Mouse (Mus musculus) hindbrain, embryonic 11.5 days (tissue): ENCODE measurements around the gene Papss1. TPM values are rescaled to one million over a fixed set of nuclear protein-coding genes. Genes with fewer than 3 reads are reported as not detected.
A peak's percentile ranks its signal among the peaks of the same experiment; 100 is the strongest.
"Not testable (repeated sequence)": the region's sequence is repeated elsewhere in the genome, so short reads cannot be mapped to it uniquely, and the experiment has no call there.

Experiments
- ATAC-seq: fragments of 200-750 bp; cut with Nextera tagmentation; 2 replicates; pipeline ENCODE4 v1.8.0; 2017; ENCODE audit warnings: mild to moderate bottlenecking, moderate TSS enrichment, moderate library complexity; ENCODE audit not compliant: low FRiP score
- DNase-seq: peaks from one replicate; pipeline ENCODE4 v3.0.0-alpha.2; 2015; ENCODE audit warnings: low spot score
- H3K27ac ChIP-seq: fragments of 300-500 bp; sonication (generic); 2 replicates; pipeline ENCODE4 v1.5.1; 2014; ENCODE audit warnings: mild to moderate bottlenecking, low read depth, low read length
- H3K27me3 ChIP-seq: fragments of 300-500 bp; sonication (generic); 2 replicates; pipeline ENCODE4 v1.6.1; 2014; ENCODE audit warnings: mild to moderate bottlenecking, low read length, moderate library complexity, mixed read lengths; ENCODE audit not compliant: control insufficient read depth, insufficient read depth
- H3K36me3 ChIP-seq: fragments of 300-500 bp; sonication (generic); 2 replicates; pipeline ENCODE4 v1.6.1; 2014; ENCODE audit warnings: mild to moderate bottlenecking, low read length, moderate library complexity, mixed read lengths; ENCODE audit not compliant: control insufficient read depth, insufficient read depth
- H3K4me1 ChIP-seq: fragments of 300-500 bp; sonication (generic); replicated peaks from 2 replicates; pipeline ENCODE4 v1.6.1; 2014; ENCODE audit warnings: low read length, mixed read lengths; ENCODE audit not compliant: control insufficient read depth, insufficient read depth
- H3K4me2 ChIP-seq: fragments of 300-500 bp; sonication (generic); replicated peaks from 2 replicates; pipeline ENCODE4 v1.6.1; 2014; ENCODE audit warnings: mild to moderate bottlenecking, low read depth, low read length
- H3K4me3 ChIP-seq: fragments of 300-500 bp; sonication (generic); 2 replicates; pipeline ENCODE4 v1.5.1; 2014; ENCODE audit warnings: low read depth, low read length
- H3K9ac ChIP-seq: fragments of 300-500 bp; sonication (generic); 2 replicates; pipeline ENCODE4 v1.6.1; 2014; ENCODE audit warnings: low read depth, low read length
- H3K9me3 ChIP-seq: fragments of 300-500 bp; sonication (generic); 2 replicates; pipeline ENCODE4 v1.6.1; 2016; ENCODE audit warnings: low read length; ENCODE audit not compliant: control insufficient read depth
- WGBS: fragments of 180-500 bp; shearing (Covaris S2); extraction: QIAGEN DNeasy Blood & Tissue Kit; methylation state at CpG from one replicate; pipeline ENCODE4 v1.1.7; 2014; 5-methylcytosine and 5-hydroxymethylcytosine counted together
- polyA plus RNA-seq: library from polyadenylated mRNA; unstranded; fragments of >200 nt; fragmentation: Nextera tagmentation; extraction: Ambion mirVana; gene quantifications from 2 replicates; pipeline ENCODE4 v1.2.1, GENCODE M21; 2014

Gene Papss1
- polyA plus RNA-seq, 1 experiment from 2014 or later, result 83.8 TPM

GRCm38 (mm10) chr3:131525229-131525628, 39.3 kb upstream of the Papss1 start:
- no peak for DNase-seq
- no peaks in the 10 kb centered on the region for H3K9me3 ChIP-seq

DNA sequence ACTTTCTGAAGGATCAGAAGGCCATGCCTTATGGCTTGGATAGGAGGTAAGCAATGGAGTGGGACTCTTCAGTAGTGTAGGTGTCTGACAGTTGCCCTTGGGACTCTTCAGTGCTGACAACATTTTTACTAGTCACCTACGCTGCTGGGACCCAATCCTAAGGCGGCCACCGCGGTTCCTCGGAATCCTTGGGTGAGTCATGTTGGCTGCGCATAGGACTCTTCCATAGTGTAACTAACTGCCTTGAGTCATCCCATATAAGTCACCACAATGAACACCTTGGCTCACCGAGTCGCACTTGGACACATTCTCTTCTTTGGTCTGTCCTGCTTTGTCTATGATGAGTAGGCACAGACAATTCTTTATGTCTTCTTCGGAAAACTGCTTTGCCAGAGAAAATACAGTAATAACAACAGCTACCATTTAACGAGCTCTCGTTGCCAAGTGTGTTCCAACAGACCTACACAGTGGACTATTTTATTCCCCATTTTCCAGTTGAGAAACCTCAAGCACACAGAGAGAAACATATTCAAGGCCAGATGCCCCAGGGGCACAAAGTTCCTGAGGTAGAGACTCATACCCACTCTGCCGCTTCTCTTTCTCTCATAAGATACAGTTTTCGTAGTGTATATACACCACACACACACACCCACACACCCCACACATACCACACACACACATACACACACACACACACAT, 23.2 kb upstream of the Papss1 start:
- Histone ChIP-seq H3K36me3 (no peaks in the 10 kb centered on the region), H3K4me2 (no peak overlapping the region), H3K27me3 (no peaks in the 10 kb centered on the region), H3K9me3 (no peaks in the 10 kb centered on the region), H3K4me3 (no peak overlapping the region), H3K27ac (no peak overlapping the region), H3K4me1 (no peaks in the 10 kb centered on the region), H3K9ac (no peak overlapping the region)
- DNase-seq (no peak), ATAC-seq (no peak)
- WGBS, result 96% methylated on average over 13 of the region's 13 CpGs

More at GRCm38 (mm10) chr3:131525229-131525628, 39.3 kb upstream of the Papss1 start:
- ATAC-seq, result no peak
- Histone ChIP-seq H3K4me1 (no peaks in the 10 kb centered on the region), H3K9ac (no peak overlapping the region), H3K27me3 (no peaks in the 10 kb centered on the region), H3K27ac (no peak overlapping the region), H3K4me3 (no peak overlapping the region), H3K4me2 (no peak overlapping the region), H3K36me3 (no peaks in the 10 kb centered on the region)
- WGBS, result 84% methylated on average over 3 of the region's 3 CpGs

GRCm38 (mm10) chr3:131547562-131547961, 17.0 kb upstream of the Papss1 start:
- not testable (repeated sequence) for H3K4me1 ChIP-seq, H3K27me3 ChIP-seq, H3K4me2 ChIP-seq, H3K9me3 ChIP-seq, H3K27ac ChIP-seq, DNase-seq, H3K9ac ChIP-seq, H3K4me3 ChIP-seq, ATAC-seq, H3K36me3 ChIP-seq
- WGBS, result 95% methylated on average over 17 of the region's 17 CpGs

- H3K9me3 ChIP-seq, result no peaks in the 10 kb centered on the region
- 74% methylated on average over 4 of the region's 4 CpGs for WGBS
- H3K4me3 ChIP-seq, result no peak overlapping the region
- DNase-seq, result no peak
- H3K36me3 ChIP-seq, result no peaks in the 10 kb centered on the region
- no peak overlapping the region for H3K27ac ChIP-seq
- H3K4me2 ChIP-seq, result no peak overlapping the region
- no peaks in the 10 kb centered on the region for H3K4me1 ChIP-seq
- no peak for ATAC-seq
- no peaks in the 10 kb centered on the region for H3K27me3 ChIP-seq
- no peak overlapping the region for H3K9ac ChIP-seq
Measured at GRCm38 (mm10) chr3:131550046-131550445, 14.5 kb upstream of the Papss1 start.

DNA sequence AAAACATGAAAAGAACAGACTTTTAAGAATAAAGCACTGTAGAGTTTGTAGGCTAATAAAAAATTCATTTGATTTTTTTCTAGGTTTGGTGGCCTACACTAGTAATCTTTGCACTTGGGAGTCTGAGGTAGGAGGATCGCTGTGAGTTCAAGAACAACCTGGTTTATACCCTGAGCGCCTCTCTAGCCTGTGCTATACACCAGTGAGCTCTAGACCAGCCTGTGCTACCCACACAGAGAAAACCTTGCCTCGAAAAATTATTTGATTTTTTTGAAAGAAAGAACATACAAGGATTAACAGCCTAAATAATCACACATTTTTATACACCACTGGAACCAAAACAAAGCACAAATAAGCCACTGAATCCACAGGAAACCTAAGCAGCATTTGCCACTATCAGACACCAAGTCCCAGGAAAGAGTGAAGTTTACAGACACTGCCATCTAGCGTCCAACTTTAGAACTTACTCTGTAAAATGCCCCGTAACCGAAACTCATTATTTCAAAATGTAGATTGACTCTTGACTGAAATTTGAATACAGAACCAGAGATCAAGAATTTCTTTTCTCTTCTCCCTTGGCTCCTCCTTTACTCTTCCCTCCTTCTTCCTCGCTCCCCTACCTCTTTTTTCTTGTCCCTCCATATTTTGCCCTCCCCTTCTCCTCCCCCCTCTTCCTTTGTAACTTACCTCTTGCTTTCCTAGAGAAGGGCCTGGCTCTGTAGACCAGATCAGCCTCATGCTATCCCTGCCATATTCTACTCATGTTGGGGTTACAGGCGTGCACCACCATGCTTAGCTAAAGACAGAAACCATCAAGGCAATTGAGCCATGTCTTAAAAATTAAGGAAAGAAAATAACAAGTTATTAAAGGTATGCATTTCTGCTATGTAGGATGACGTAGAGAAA, 12.0 kb upstream of the Papss1 start:
- no peak overlapping the region for H3K4me3 ChIP-seq
- H3K9me3 ChIP-seq, result no peaks in the 10 kb centered on the region
- no peaks in the 10 kb centered on the region for H3K4me1 ChIP-seq
- no peak overlapping the region for H3K9ac ChIP-seq
- no peaks in the 10 kb centered on the region for H3K36me3 ChIP-seq
- no peak overlapping the region for H3K27ac ChIP-seq
- ATAC-seq, result peak; percentile 30; the same call in 1 of the 2 replicates
- DNase-seq, result peak; percentile 77
- 41% methylated on average over 9 of the region's 9 CpGs for WGBS
- no peaks in the 10 kb centered on the region for H3K27me3 ChIP-seq
- H3K4me2 ChIP-seq, result no peak overlapping the region

DNA sequence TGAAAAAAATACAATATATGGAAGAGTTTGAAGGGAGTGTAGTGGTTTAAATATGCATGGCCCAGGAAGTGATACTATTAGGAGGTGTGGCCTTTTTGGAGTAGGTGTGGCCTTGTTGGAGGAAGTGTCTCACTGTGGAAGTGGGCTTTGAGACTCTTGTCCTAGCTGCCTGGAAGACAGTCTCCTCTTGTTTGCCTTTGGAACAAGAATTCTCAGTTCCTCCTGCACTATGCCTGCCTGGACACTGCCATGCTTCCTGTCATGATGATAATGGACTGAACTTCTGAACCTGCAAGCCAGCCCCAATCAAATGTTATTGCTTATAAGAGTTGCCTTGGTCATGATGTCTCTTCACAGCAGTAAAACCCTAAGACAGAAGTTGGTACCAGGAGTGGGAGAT, 8.8 kb upstream of the Papss1 start:
- H3K9ac ChIP-seq, result no peak overlapping the region
- no peaks in the 10 kb centered on the region for H3K9me3 ChIP-seq
- no peak overlapping the region for H3K4me2 ChIP-seq
- H3K4me1 ChIP-seq, result no peaks in the 10 kb centered on the region
- no peak overlapping the region for H3K4me3 ChIP-seq
- ATAC-seq (no peak), DNase-seq (no peak)
- no peaks in the 10 kb centered on the region for H3K36me3 ChIP-seq
- H3K27ac ChIP-seq, result no peak overlapping the region
- no peaks in the 10 kb centered on the region for H3K27me3 ChIP-seq

DNA sequence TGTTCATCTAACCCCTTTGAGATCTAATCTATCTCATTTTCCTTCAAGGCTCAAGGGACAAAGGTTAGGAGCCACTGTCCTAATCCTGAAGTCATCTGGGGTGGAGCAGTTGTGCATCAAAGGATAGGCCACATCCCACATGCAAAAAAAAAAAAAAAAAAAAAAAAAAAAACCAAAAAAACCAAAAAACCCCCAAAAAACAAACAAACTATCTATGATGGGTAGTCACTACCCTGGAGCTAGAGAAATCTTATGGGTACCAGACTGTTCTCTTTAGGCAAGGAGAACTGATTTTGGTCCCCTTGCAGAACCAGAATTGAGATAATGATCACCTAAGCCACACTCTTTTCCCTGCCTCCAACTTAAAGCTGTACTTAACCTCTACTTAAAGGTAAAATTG, 3.0 kb upstream of the Papss1 start:
- no peaks in the 10 kb centered on the region for H3K36me3 ChIP-seq
- no peak overlapping the region for H3K4me3 ChIP-seq
- H3K9me3 ChIP-seq, result no peaks in the 10 kb centered on the region

GRCm38 (mm10) chr3:131565257-131565610, 666 bp downstream of the Papss1 start:
- Histone ChIP-seq H3K4me1 (peaks cover 5% of the 10 kb centered on the region), H3K9ac (peak overlapping the region; percentile 87), H3K27me3 (no peaks in the 10 kb centered on the region), H3K4me3 (peak overlapping the region; percentile 84), H3K36me3 (no peaks in the 10 kb centered on the region), H3K4me2 (peak overlapping the region; percentile 58), H3K27ac (peak overlapping the region; percentile 92), H3K9me3 (no peaks in the 10 kb centered on the region)
- DNase-seq, result no peak
- no peak for ATAC-seq
- WGBS, result 6% methylated on average over 9 of the region's 9 CpGs

More for the DNA sequence above, 3.0 kb upstream of the Papss1 start:
- Histone ChIP-seq H3K9ac (no peak overlapping the region), H3K27me3 (no peaks in the 10 kb centered on the region), H3K27ac (no peak overlapping the region), H3K4me1 (peaks cover 5% of the 10 kb centered on the region), H3K4me2 (no peak overlapping the region)
- no peak for DNase-seq
- ATAC-seq, result no peak

DNA sequence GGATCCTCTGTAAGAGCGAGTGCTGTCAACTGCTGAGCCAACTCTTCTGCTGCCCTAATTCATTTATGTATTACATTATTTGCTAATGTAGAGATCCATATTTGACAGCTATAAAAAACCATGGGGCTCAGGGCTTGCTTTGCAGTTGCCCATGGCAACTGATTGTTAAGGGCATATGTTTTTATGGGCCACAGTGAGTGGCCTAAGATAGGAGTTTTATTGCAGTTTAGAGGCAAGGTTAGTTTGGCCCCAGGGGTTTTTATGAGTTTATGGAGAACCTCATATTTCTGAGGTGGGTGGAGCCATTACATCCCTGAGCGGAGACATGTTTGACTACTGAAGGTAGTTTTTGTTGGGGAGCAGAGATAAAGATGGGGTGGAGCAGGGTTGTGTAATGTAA, 1.7 kb downstream of the Papss1 start:
- H3K9me3 ChIP-seq, result no peaks in the 10 kb centered on the region
- H3K27me3 ChIP-seq, result no peaks in the 10 kb centered on the region
- H3K4me3 ChIP-seq, result no peak overlapping the region
- H3K4me2 ChIP-seq, result no peak overlapping the region
- H3K9ac ChIP-seq, result no peak overlapping the region; the same call in 1 of the 2 replicates
- no peak overlapping the region for H3K27ac ChIP-seq
- no peak for ATAC-seq
- no peaks in the 10 kb centered on the region for H3K36me3 ChIP-seq
- H3K4me1 ChIP-seq, result peaks cover 5% of the 10 kb centered on the region
- DNase-seq, result no peak
- 87% methylated on average over 2 of the region's 2 CpGs for WGBS
